Mouse (Mus musculus) CH12.LX (cell line): ENCODE data around the gene Snx32. TPM values are rescaled to one million over a fixed set of nuclear protein-coding genes. Genes with fewer than 3 reads are reported as not detected.
A peak's percentile ranks its signal among the peaks of the same experiment; 100 is the strongest.

Source experiments
- DNase-seq: peaks from one replicate; pipeline ENCODE4 v3.0.0-alpha.2; 2013; ENCODE audit errors: extremely low read depth
- H3K27ac ChIP-seq: 2 replicates; pipeline ENCODE4 v1.5.1; 2012; ENCODE audit warnings: low read depth, mild to moderate bottlenecking, control low read depth, moderate library complexity; ENCODE audit not compliant: insufficient read depth
- H3K27me3 ChIP-seq: replicated peaks from 2 replicates; pipeline ENCODE3; 2012; ENCODE audit warnings: inconsistent platforms
- H3K36me3 ChIP-seq, 2 experiments: replicated peaks in 1 of 2; 2 replicates each; pipeline versions ENCODE3 to v1.6.1; 2012; ENCODE audit warnings: inconsistent platforms in 1 of 2, low read length in 1 of 2, mild to moderate bottlenecking in 1 of 2, mixed read lengths in 1 of 2, moderate library complexity in 1 of 2; ENCODE audit not compliant: control insufficient read depth in 1 of 2, insufficient read depth in 1 of 2
- H3K4me1 ChIP-seq, 2 experiments: 2 replicates each; pipeline ENCODE4 v1.6.1; 2012; ENCODE audit warnings: inconsistent platforms in 1 of 2, moderate library complexity in 1 of 2; ENCODE audit not compliant: insufficient read depth in 2 of 2, control insufficient read depth in 1 of 2
- H3K4me2 ChIP-seq: 2 replicates; pipeline ENCODE4 v1.6.1; 2012; ENCODE audit warnings: low read depth, mild to moderate bottlenecking, control low read depth; ENCODE audit not compliant: poor library complexity, insufficient read depth, severe bottlenecking
- H3K4me3 ChIP-seq, 3 experiments: fragments of 150-350 bp in 1 of 3; sonication (generic) in 1 of 3; replicated peaks in 1 of 3; 2 replicates each; pipeline versions ENCODE3 to v1.5.1; 2011 to 2012; ENCODE audit warnings: low read depth in 2 of 3, low read length in 2 of 3, mild to moderate bottlenecking in 2 of 3, moderate library complexity in 2 of 3, control low read depth in 1 of 3, improper control_type of control experiment in 1 of 3, inconsistent platforms in 1 of 3, mixed read lengths in 1 of 3; ENCODE audit not compliant: poor library complexity in 1 of 3
- H3K79me2 ChIP-seq: replicated peaks from 2 replicates; pipeline ENCODE4 v1.6.1; 2012; ENCODE audit warnings: mild to moderate bottlenecking, moderate library complexity; ENCODE audit not compliant: control insufficient read depth, poor library complexity, insufficient read depth, severe bottlenecking; ENCODE audit errors: extremely low read depth
- H3K9ac ChIP-seq: 2 replicates; pipeline ENCODE4 v1.6.1; 2012; ENCODE audit warnings: low read depth, mild to moderate bottlenecking, control low read depth, moderate library complexity; ENCODE audit not compliant: insufficient read depth
- H3K9me3 ChIP-seq: replicated peaks from 2 replicates; pipeline ENCODE3; 2012; ENCODE audit warnings: low read length, inconsistent platforms, mixed read lengths
- CTCF ChIP-seq, 2 experiments: IDR thresholded peaks in 1 of 2; conservative IDR thresholded peaks in 1 of 2; 2 replicates each; pipeline ENCODE4 v1.5.1; 2011 to 2012; ENCODE audit warnings: low read depth in 2 of 2, low read length in 2 of 2, improper control_type of control experiment in 1 of 2, inconsistent platforms in 1 of 2, mild to moderate bottlenecking in 1 of 2, moderate library complexity in 1 of 2
- EP300 ChIP-seq: IDR thresholded peaks from 2 replicates; pipeline ENCODE4 v1.6.1; 2011; ENCODE audit warnings: low read length, improper control_type of control experiment
- ETS1 ChIP-seq: conservative IDR thresholded peaks from 2 replicates; pipeline ENCODE4 v1.6.1; 2012; ENCODE audit warnings: low read depth, mild to moderate bottlenecking, inconsistent platforms, low read length, improper control_type of control experiment, moderate library complexity
- HCFC1 ChIP-seq: IDR thresholded peaks from 2 replicates; pipeline ENCODE4 v1.6.1; 2012; ENCODE audit warnings: low read depth, mild to moderate bottlenecking, inconsistent platforms, low read length, improper control_type of control experiment
- IRF4 ChIP-seq: IDR thresholded peaks from 2 replicates; pipeline ENCODE4 v1.6.1; 2014; ENCODE audit warnings: low read depth, mild to moderate bottlenecking, inconsistent platforms, low read length, improper control_type of control experiment
- JUN ChIP-seq: IDR thresholded peaks from 2 replicates; pipeline ENCODE4 v1.6.1; 2011; ENCODE audit warnings: low read depth, mild to moderate bottlenecking, low read length, improper control_type of control experiment, moderate library complexity; ENCODE audit not compliant: insufficient read depth
- KAT2A ChIP-seq: IDR thresholded peaks from 2 replicates; pipeline ENCODE4 v1.6.1; 2012; ENCODE audit warnings: low read length, improper control_type of control experiment, inconsistent platforms; ENCODE audit not compliant: insufficient replicate concordance
- MAFK ChIP-seq: IDR thresholded peaks from 2 replicates; pipeline ENCODE4 v1.6.1; 2011; ENCODE audit warnings: low read length, improper control_type of control experiment; ENCODE audit not compliant: insufficient replicate concordance
- MAX ChIP-seq: IDR thresholded peaks from 2 replicates; pipeline ENCODE4 v1.6.1; 2011; ENCODE audit warnings: low read length, improper control_type of control experiment
- MAZ ChIP-seq: IDR thresholded peaks from 2 replicates; pipeline ENCODE4 v1.6.1; 2012; ENCODE audit warnings: low read depth, mild to moderate bottlenecking, inconsistent platforms, low read length, improper control_type of control experiment, moderate library complexity
- MEF2A ChIP-seq: IDR thresholded peaks from 2 replicates; pipeline ENCODE4 v1.6.1; 2014; ENCODE audit warnings: low read depth, mild to moderate bottlenecking, inconsistent platforms, low read length, improper control_type of control experiment, borderline replicate concordance
- MXI1 ChIP-seq: IDR thresholded peaks from 2 replicates; pipeline ENCODE4 v1.6.1; 2011; ENCODE audit warnings: mild to moderate bottlenecking, low read depth, low read length, improper control_type of control experiment
- MYC ChIP-seq: IDR thresholded peaks from 2 replicates; pipeline ENCODE4 v1.6.1; 2011; ENCODE audit warnings: low read depth, mild to moderate bottlenecking, improper control_type of control experiment, low read length
- NELFE ChIP-seq: IDR thresholded peaks from 2 replicates; pipeline ENCODE4 v1.6.1; 2011; ENCODE audit warnings: low read depth, low read length, improper control_type of control experiment
- PAX5 ChIP-seq: IDR thresholded peaks from 2 replicates; pipeline ENCODE4 v1.6.1; 2012; ENCODE audit warnings: low read length, inconsistent platforms, mixed read lengths
- POLR2A ChIP-seq: IDR thresholded peaks from 2 replicates; pipeline ENCODE4 v1.6.1; 2011; ENCODE audit warnings: low read depth, mild to moderate bottlenecking, improper control_type of control experiment, low read length
- RCOR1 ChIP-seq: conservative IDR thresholded peaks from 2 replicates; pipeline ENCODE4 v1.6.1; 2012; ENCODE audit warnings: low read depth, mild to moderate bottlenecking, inconsistent platforms, low read length, improper control_type of control experiment
- TBP ChIP-seq: conservative IDR thresholded peaks from 2 replicates; pipeline ENCODE4 v1.6.1; 2011; ENCODE audit warnings: low read depth, low read length, improper control_type of control experiment
- TCF12 ChIP-seq: IDR thresholded peaks from 2 replicates; pipeline ENCODE4 v1.6.1; 2014; ENCODE audit warnings: low read depth, mild to moderate bottlenecking, inconsistent platforms, low read length, improper control_type of control experiment
- USF1 ChIP-seq: IDR thresholded peaks from 2 replicates; pipeline ENCODE4 v1.6.1; 2014; ENCODE audit warnings: low read depth, mild to moderate bottlenecking, inconsistent platforms, low read length, improper control_type of control experiment
- ZC3H11A ChIP-seq: IDR thresholded peaks from 2 replicates; pipeline ENCODE4 v1.6.1; 2012; ENCODE audit warnings: low read depth, mild to moderate bottlenecking, inconsistent platforms, low read length, improper control_type of control experiment
- ZKSCAN1 ChIP-seq: IDR thresholded peaks from 2 replicates; pipeline ENCODE4 v1.6.1; 2012; ENCODE audit warnings: low read depth, inconsistent platforms, low read length, improper control_type of control experiment, borderline replicate concordance
- ZNF384 ChIP-seq: IDR thresholded peaks from 2 replicates; pipeline ENCODE4 v1.6.1; 2012; ENCODE audit warnings: low read depth, low read length, improper control_type of control experiment, inconsistent platforms
- dilution Hi-C: fragments of 300-500 bp; cut with MboI; formaldehyde crosslinking; loops from 2 replicates; pipeline ENCODE4 v1.14.3; 2020; ENCODE audit warnings: low sequenced_read_pairs; ENCODE audit not compliant: extremely low pct_unique_long_range_greater_than_20kb, extremely low pct_ligation_motif_present
- in situ Hi-C: fragments of 300-500 bp; cut with MboI; formaldehyde crosslinking; loops from 3 replicates; pipeline ENCODE4 v1.14.3; 2019; ENCODE audit warnings: low sequenced_read_pairs, low pct_ligation_motif_present, low pct_unique_long_range_greater_than_20kb, mixed read lengths
- polyA plus RNA-seq: library from polyadenylated mRNA; unstranded; fragments of >175 nt; gene quantifications from 2 replicates; pipeline ENCODE4 v1.2.1, GENCODE M21; 2012; ENCODE audit warnings: low read depth; ENCODE audit not compliant: insufficient read length
- total RNA-seq, 2 experiments: library from RNA; depleted of rRNA; stranded (reverse); fragments of 300-350 nt in 1 of 2; fragments of >200 nt in 1 of 2; gene quantifications; 2 replicates each; pipeline ENCODE4 v1.2.3; 2012 to 2014

Gene Snx32
- total and polyA plus RNA-seq, 3 experiments: 0.75 to 2.7 (median 2.4) TPM

DNA sequence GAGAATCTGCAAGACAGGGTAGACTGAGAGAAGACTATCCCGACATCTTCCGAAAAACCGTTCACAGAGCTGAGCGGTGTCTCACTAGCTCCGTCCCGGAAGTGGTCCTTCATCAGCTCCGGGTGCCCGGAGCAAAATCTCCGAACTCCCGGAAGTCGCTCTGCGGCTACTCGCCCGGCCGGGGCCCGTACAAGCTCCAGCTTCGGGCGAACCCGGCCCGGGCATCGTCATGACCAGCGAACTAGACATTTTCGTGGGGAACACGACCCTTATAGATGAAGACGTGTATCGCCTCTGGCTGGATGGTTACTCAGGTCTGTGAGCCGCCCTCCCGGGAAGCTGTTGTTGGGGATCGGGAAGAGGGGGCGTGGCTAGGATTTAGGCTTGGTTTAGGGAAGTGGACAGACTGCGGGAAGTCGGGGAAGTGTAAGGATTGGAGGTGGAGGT lies 49.9 kb downstream of the Snx32 start, which contains the start of gene Fibp (continued):
- TF ChIP-seq ETS1 (peak; percentile 29; the same call in 1 of the 2 replicates), MAFK (0 out of 2 replicates have a peak, but pooled peaks have one; percentile 4), MEF2A (peak; percentile 60; the same call in 1 of the 2 replicates), ZC3H11A (no peak), IRF4 (peak; percentile 73; the same call in 1 of the 2 replicates), TCF12 (peak; percentile 95), ZNF384 (no peak), USF1 (no peak), POLR2A (peak; percentile 93)

DNA sequence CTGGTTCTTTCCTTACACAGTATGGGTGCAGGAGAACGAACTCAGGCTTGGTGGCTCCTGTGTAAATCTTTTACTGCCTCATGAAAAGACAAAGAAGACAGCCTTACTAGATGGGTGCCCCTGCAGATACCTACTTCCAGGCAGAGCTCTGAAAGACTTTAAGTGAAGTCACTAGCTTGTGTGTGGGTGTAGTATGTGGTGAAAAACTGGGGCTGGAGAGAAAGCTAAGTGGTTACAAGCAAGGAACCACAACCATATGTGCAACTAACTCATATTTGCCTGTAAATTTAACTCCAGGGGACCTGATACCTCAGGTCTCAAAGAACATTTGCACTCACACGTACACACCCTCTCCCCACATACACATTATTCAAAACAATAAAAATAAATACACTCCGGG lies 50.4 kb downstream of the Snx32 start:
- Histone ChIP-seq H3K4me2 (peak overlapping the region; percentile 82; the same call in 1 of the 2 replicates), H3K36me3 (peaks cover 26 to 42% of the 10 kb centered on the region in 2 experiments)
- dilution Hi-C loops: no loop called here
- TF ChIP-seq USF1 (no peak), TCF12 (no peak), RCOR1 (no peak), MEF2A (no peak), EP300 (no peak), MXI1 (no peak), CTCF (conservative IDR thresholded peaks at IDR 0.05 in 1 of 2, IDR thresholded peaks at IDR 0.05 in 1 of 2; ENCODE audit: low read depth in 2 of 2, low read length in 2 of 2) (no peak), HCFC1 (no peak), JUN (no peak), MYC (no peak), KAT2A (no peak), ZKSCAN1 (no peak), ETS1 (no peak), NELFE (no peak), MAX (no peak), PAX5 (no peak), MAZ (no peak), TBP (no peak)
- TF ChIP-seq, all 38 proteins: peak for 0
- Histone ChIP-seq H3K27ac (no peak overlapping the region), H3K9me3 (no peaks in the 10 kb centered on the region), H3K79me2 (peaks cover 12% of the 10 kb centered on the region), H3K9ac (peak overlapping the region; percentile 85), H3K4me3 (peak overlapping the region; percentile 86 to 97 (median 88)), H3K4me1 (peaks cover 9 to 35% of the 10 kb centered on the region in 2 experiments; a peak in 3 of 4 replicates), H3K27me3 (peaks cover 7% of the 10 kb centered on the region)
- in situ Hi-C loops: loop anchor here (5.0 kb wide), 1 partner anchor 32 kb away; the partner anchor contains the start of gene Cfl1
- DNase-seq: no peak
